In the genomic region with DNA sequence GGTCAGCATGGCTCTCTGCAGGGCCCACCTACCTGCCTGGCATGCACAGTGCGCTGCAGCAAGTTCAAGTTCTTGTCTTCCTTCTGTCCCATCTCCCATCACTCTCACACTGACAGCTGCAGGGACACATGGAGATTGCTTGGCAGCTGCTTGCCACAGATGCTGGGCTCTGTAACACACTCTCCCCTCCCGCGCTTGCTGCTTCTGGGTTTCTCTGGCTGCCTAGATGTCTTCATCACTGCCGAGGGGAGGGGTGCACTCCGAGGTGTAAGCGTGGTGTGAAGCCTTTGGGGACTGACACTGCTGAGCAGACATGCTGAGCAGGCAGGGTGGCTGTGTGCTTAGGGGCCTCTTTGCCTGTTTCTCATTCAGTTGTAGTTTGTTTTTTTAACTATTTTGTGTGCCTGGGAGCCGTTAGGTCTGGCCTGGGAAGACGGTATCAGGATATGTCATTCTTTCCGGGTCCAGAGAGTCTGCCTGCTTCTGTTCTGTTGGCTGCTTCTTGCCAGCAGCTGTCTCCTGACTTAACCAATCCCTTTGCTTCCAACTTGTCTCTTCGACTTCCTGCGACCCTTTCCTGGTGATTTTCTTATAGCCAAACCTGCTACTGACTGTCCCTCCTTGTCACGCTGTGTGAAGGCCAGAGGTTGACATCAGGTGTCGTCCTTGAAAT, we compare ENCODE assay signal across 10 mouse cellular contexts.
DNase-seq lines count a peak whose midpoint lies in the region; ATAC-seq lines count a peak whose summit lies in the region.
"Had no signal": no experiment of that assay in that cellular context is flagged by ENCODE, and none has a peak within 500 bp of the region (broad histone marks: within the 10 kb centered on the region; RNA-seq: fewer than 3 reads in every experiment).

No protein-coding gene starts in this region.

- no peaks in the 10 kb centered on the region for H3K36me3 ChIP-seq in limb, embryonic 13.5 days
- no peaks in the 10 kb centered on the region for H3K36me3 ChIP-seq in limb, embryonic 10.5 days
- H3K36me3 ChIP-seq in heart, embryonic 16.5 days (ENCODE audit: control insufficient read depth, insufficient read depth), result no peaks in the 10 kb centered on the region
- H3K36me3 ChIP-seq: liver, embryonic 15.5 days had no signal

- no peak overlapping the region for H3K27ac ChIP-seq in limb, embryonic 13.5 days
- no peak overlapping the region for H3K27ac ChIP-seq in limb, embryonic 10.5 days
- H3K27ac ChIP-seq in heart, embryonic 16.5 days (ENCODE audit: low read length), result no peak overlapping the region
- H3K27ac ChIP-seq: liver, embryonic 15.5 days had no signal

- H3K27me3 ChIP-seq in limb, embryonic 13.5 days, result 0 out of 2 replicates have a peak, but pooled peaks cover 4% of the 10 kb centered on the region
- peaks cover 6% of the 10 kb centered on the region; the same call in 1 of the 2 replicates for H3K27me3 ChIP-seq in limb, embryonic 10.5 days (ENCODE audit: low read depth, poor library complexity, severe bottlenecking)
- H3K27me3 ChIP-seq in heart, embryonic 16.5 days (ENCODE audit: control insufficient read depth, insufficient read depth, low read length), result no peaks in the 10 kb centered on the region
- H3K27me3 ChIP-seq: liver, embryonic 15.5 days had no signal

- 34% methylated on average over 13 of the region's 13 CpGs for WGBS in limb, embryonic 13.5 days
- 47% methylated on average over 13 of the region's 13 CpGs for WGBS in limb, embryonic 10.5 days
- WGBS in heart, embryonic 16.5 days, result 28% methylated on average over 13 of the region's 13 CpGs

- H3K4me2 ChIP-seq in limb, embryonic 13.5 days (replicated peaks), result peak overlapping the region; percentile 32
- H3K4me2 ChIP-seq in heart, embryonic 16.5 days (ENCODE audit: low read depth, low read length), result no peak overlapping the region
- H3K4me2 ChIP-seq: liver, embryonic 15.5 days had no signal

- H3K4me1 ChIP-seq in limb, embryonic 13.5 days, result peaks cover 8% of the 10 kb centered on the region; the same call in 1 of the 2 replicates
- H3K4me1 ChIP-seq in limb, embryonic 10.5 days, result 0 out of 2 replicates have a peak, but pooled peaks cover 6% of the 10 kb centered on the region
- no peaks in the 10 kb centered on the region for H3K4me1 ChIP-seq in heart, embryonic 16.5 days (ENCODE audit: control insufficient read depth, insufficient read depth, low read length)
- H3K4me1 ChIP-seq: liver, embryonic 15.5 days had no signal

- ATAC-seq in limb, embryonic 13.5 days (ENCODE audit: low FRiP score, low read depth), result peak; percentile 80
- peak; percentile 50 for ATAC-seq in heart, embryonic 16.5 days (replicated peaks; ENCODE audit: extremely low read depth, insufficient read depth, low FRiP score)

- DNase-seq in adrenal gland, postnatal 14 days, result peak; percentile 7
- no peak for DNase-seq in adrenal gland, adult (ENCODE audit: inconsistent age in 2 of 2, low spot score in 1 of 2)
- DNase-seq in limb, embryonic 10.5 days (ENCODE audit: low spot score), result no peak
- DNase-seq in retina, postnatal 1 day, result peak; percentile 29
- DNase-seq in adrenal gland, postnatal 25 days, result no peak
- no peak for DNase-seq in adrenal gland, postnatal 4 days (ENCODE audit: low spot score in 2 of 2)
- DNase-seq: thymus, postnatal 14 days had no signal

- H3K9me3 ChIP-seq in limb, embryonic 13.5 days, result peaks cover 4% of the 10 kb centered on the region
- H3K9me3 ChIP-seq in limb, embryonic 10.5 days (replicated peaks), result no peaks in the 10 kb centered on the region
- peaks cover 8% of the 10 kb centered on the region for H3K9me3 ChIP-seq in heart, embryonic 16.5 days (replicated peaks; ENCODE audit: control insufficient read depth, low read length)

- H3K9ac ChIP-seq in limb, embryonic 13.5 days, result no peak overlapping the region; the same call in 1 of the 2 replicates
- 0 out of 2 replicates have a peak overlapping the region, but pooled peaks have one; percentile 8 for H3K9ac ChIP-seq in heart, embryonic 16.5 days (ENCODE audit: low read length)
- H3K9ac ChIP-seq: liver, embryonic 15.5 days had no signal

- no peak overlapping the region for H3K4me3 ChIP-seq in limb, embryonic 13.5 days
- no peak overlapping the region for H3K4me3 ChIP-seq in limb, embryonic 10.5 days
- no peak overlapping the region for H3K4me3 ChIP-seq in heart, embryonic 16.5 days (ENCODE audit: low read length)
- H3K4me3 ChIP-seq: liver, embryonic 15.5 days had no signal

Comparison
In these comparisons a context has a peak if more than half of its experiments do, and no peak if none do; other contexts are left out.
1. DNase-seq: peak in adrenal gland, postnatal 14 days (single experiment) and retina, postnatal 1 day (single experiment); none in adrenal gland, adult (0 of 2), limb, embryonic 10.5 days (single experiment), adrenal gland, postnatal 25 days (single experiment) and adrenal gland, postnatal 4 days (0 of 2).